Mouse (Mus musculus): ENCODE measurements around the gene Syna.

The Syna gene

GRCm38 (mm10) chr5:134531585-134531984, 28.4 kb downstream of the Syna start:
- in situ Hi-C loops (cut with MseI, MboI): no loop called here

GRCm38 (mm10) chr5:134530830-134531229, 29.1 kb downstream of the Syna start:
- in situ Hi-C loops (cut with MseI, MboI): no loop called here

- in situ Hi-C loops (cut with MseI, MboI): no loop called here
Observed at GRCm38 (mm10) chr5:134528488-134528887, 31.5 kb downstream of the Syna start.

- in situ Hi-C loops (cut with MseI, MboI): no loop called here
Observed at GRCm38 (mm10) chr5:134525971-134526711, 33.8 kb downstream of the Syna start.

GRCm38 (mm10) chr5:134523728-134524127, 36.2 kb downstream of the Syna start:
- in situ Hi-C loops (cut with MseI, MboI): no loop called here

- in situ Hi-C loops (cut with MseI, MboI): no loop called here
Observed at GRCm38 (mm10) chr5:134522524-134522923, 37.4 kb downstream of the Syna start.

GRCm38 (mm10) chr5:134521806-134522205, 38.2 kb downstream of the Syna start:
- in situ Hi-C loops (cut with MseI, MboI): no loop called here

GRCm38 (mm10) chr5:134521131-134521530, 38.8 kb downstream of the Syna start:
- in situ Hi-C loops (cut with MseI, MboI): no loop called here

GRCm38 (mm10) chr5:134520120-134520519, 39.9 kb downstream of the Syna start:
- in situ Hi-C loops (cut with MseI, MboI): no loop called here

GRCm38 (mm10) chr5:134519471-134519870, 40.5 kb downstream of the Syna start:
- in situ Hi-C loops (cut with MseI, MboI): no loop called here

- in situ Hi-C loops (cut with MseI, MboI): no loop called here
Observed at GRCm38 (mm10) chr5:134512086-134512485, 47.9 kb downstream of the Syna start.

- in situ Hi-C loops (cut with MseI, MboI): no loop called here
Observed at GRCm38 (mm10) chr5:134510266-134510665, 49.7 kb downstream of the Syna start.

GRCm38 (mm10) chr5:134508965-134509364, 51.0 kb downstream of the Syna start:
- in situ Hi-C loops (cut with MseI, MboI): loop anchor here in 1 of 2 experiments (10.0 kb wide), 1 partner anchor 66 kb away; no protein-coding TSS in a partner anchor
